Mouse (Mus musculus) heart, embryonic 11.5 days (tissue): ENCODE data around the gene Znhit2. TPM values are rescaled to one million over a fixed set of nuclear protein-coding genes. Genes with fewer than 3 reads are reported as not detected.

Experiments
- ATAC-seq: fragments of 200-750 bp; cut with Nextera tagmentation; replicated peaks from 2 replicates; pipeline ENCODE4 v1.8.0; 2017; ENCODE audit warnings: moderate library complexity; ENCODE audit not compliant: insufficient number of reproducible peaks, low FRiP score, low TSS enrichment
- H3K27ac ChIP-seq: fragments of 300-500 bp; sonication (generic); 2 replicates; pipeline ENCODE4 v1.5.1; 2014; ENCODE audit warnings: mild to moderate bottlenecking, low read depth, low read length
- H3K27me3 ChIP-seq: fragments of 300-500 bp; sonication (generic); 2 replicates; pipeline ENCODE4 v1.6.1; 2014; ENCODE audit warnings: mild to moderate bottlenecking, low read length, mixed read lengths; ENCODE audit not compliant: control insufficient read depth, insufficient read depth
- H3K36me3 ChIP-seq: fragments of 300-500 bp; sonication (generic); 2 replicates; pipeline ENCODE4 v1.6.1; 2014; ENCODE audit warnings: mild to moderate bottlenecking, low read length, moderate library complexity, mixed read lengths; ENCODE audit not compliant: control insufficient read depth, insufficient read depth
- H3K4me1 ChIP-seq: fragments of 300-500 bp; sonication (generic); 2 replicates; pipeline ENCODE4 v1.6.1; 2014; ENCODE audit warnings: low read length; ENCODE audit not compliant: control insufficient read depth, insufficient read depth
- H3K4me2 ChIP-seq: fragments of 300-500 bp; sonication (generic); 2 replicates; pipeline ENCODE4 v1.6.1; 2014; ENCODE audit warnings: mild to moderate bottlenecking, moderate library complexity
- H3K4me3 ChIP-seq: fragments of 300-500 bp; sonication (generic); 2 replicates; pipeline ENCODE4 v1.5.1; 2014; ENCODE audit warnings: low read depth, low read length
- H3K9ac ChIP-seq: fragments of 300-500 bp; sonication (generic); 2 replicates; pipeline ENCODE4 v1.6.1; 2014; ENCODE audit warnings: mild to moderate bottlenecking, low read depth, low read length, moderate library complexity
- H3K9me3 ChIP-seq: fragments of 300-500 bp; sonication (generic); replicated peaks from 2 replicates; pipeline ENCODE4 v1.6.1; 2016; ENCODE audit warnings: low read length; ENCODE audit not compliant: control insufficient read depth
- WGBS: fragments of 180-500 bp; shearing (Covaris S2); extraction: QIAGEN DNeasy Blood & Tissue Kit; methylation state at CpG from one replicate; pipeline ENCODE4 v1.1.7; 2014; ENCODE audit not compliant: insufficient replicate concordance; 5-methylcytosine and 5-hydroxymethylcytosine counted together
- microRNA-seq: library from miRNA; unstranded; fragments of <30 nt; microRNA quantifications from one replicate; pipeline ENCODE4, GENCODE M21; 2016; ENCODE audit warnings: borderline number of aligned reads
- polyA plus RNA-seq: library from polyadenylated mRNA; unstranded; fragments of >200 nt; fragmentation: Nextera tagmentation; extraction: Ambion mirVana; gene quantifications from 2 replicates; pipeline ENCODE4 v1.2.1, GENCODE M21; 2014

The Znhit2 gene
- polyA plus RNA-seq, 1 experiment from 2014 or later, result 27.1 TPM

DNA sequence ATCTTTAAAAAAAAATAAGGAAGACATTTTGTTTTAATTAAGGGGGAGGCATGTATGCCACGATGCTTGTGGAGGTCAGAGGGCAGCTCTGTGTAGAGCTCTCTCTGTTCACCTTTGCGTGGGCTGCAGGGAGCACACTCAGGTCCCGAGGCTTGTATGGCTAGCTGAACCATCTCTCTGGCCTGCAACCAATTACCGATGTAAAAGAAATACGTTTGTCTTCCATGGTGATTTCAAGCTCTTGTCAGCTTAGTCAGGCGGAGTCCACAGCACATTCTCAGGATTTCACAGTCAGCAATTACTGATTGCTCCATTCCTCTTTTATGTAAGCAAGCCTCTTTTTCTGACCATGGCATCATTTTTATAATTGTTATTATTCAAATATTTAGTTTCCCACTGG lies 40.2 kb downstream of the Znhit2 start:
- Histone ChIP-seq H3K27me3 (no peaks in the 10 kb centered on the region), H3K4me2 (no peak overlapping the region), H3K36me3 (no peaks in the 10 kb centered on the region), H3K27ac (no peak overlapping the region), H3K9ac (no peak overlapping the region), H3K4me3 (no peak overlapping the region), H3K4me1 (no peaks in the 10 kb centered on the region), H3K9me3 (no peaks in the 10 kb centered on the region)
- no peak for ATAC-seq
- 76% methylated on average over 6 of the region's 6 CpGs for WGBS

DNA sequence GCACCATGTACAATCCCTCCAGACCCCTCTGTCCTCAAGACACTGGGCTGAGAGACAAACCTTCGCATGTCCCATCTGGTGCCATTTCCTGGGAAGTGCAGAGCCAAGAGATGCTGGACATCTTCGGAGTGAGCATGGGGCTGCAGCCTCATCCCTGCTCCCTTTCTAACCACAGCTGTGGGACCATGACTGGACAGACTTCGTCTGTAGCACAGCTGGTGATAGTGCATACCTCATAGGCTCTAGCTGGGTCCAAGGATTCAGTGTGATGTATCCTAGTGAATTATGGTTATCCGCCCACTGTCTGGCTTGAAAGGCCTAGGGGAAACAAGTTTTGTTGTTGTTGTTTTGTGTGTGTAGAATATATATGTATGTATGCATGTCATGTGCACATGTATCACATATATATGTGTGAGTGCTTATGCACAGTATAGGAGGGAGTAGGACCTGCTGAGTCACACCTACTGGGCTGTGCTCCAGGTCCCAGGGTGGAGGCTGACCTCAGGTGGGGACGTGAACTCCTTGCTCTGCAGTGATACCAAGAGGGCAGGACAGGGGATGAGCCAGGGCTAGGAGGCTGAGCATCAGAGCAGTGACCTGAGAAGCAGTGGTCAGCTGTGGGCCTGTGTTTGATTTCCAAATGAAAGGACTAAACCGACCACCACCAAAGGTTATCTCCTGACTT lies 41.3 kb downstream of the Znhit2 start:
- 70% methylated on average over 6 of the region's 6 CpGs for WGBS
- no peaks in the 10 kb centered on the region for H3K4me1 ChIP-seq
- H3K4me2 ChIP-seq, result no peak overlapping the region
- H3K9me3 ChIP-seq, result no peaks in the 10 kb centered on the region
- H3K27ac ChIP-seq, result no peak overlapping the region
- H3K4me3 ChIP-seq, result no peak overlapping the region
- no peak overlapping the region for H3K9ac ChIP-seq
- no peak for ATAC-seq
- H3K27me3 ChIP-seq, result no peaks in the 10 kb centered on the region
- H3K36me3 ChIP-seq, result no peaks in the 10 kb centered on the region

DNA sequence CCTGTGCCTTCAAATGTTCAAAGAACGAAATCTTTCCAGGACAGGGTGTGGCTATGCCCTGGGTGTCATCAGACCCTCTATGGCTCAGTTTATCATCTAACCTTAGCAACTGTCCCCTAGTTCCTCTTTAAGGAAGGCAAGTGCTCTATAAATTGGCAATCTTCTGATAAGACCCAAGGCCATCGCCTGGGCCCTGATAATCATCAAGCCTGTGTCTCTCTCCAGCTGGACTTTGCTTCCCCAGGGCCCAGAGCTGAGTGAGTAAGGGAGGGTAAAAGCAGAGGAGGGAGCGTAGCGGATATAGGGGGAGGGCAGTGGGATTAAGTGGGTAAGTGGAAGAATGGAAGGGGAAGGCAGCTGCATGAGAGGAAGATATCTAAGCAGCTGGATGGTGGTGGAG lies 43.5 kb downstream of the Znhit2 start:
- H3K9ac ChIP-seq, result 0 out of 2 replicates have a peak overlapping the region, but pooled peaks have one; percentile 22
- 58% methylated on average over 4 of the region's 4 CpGs for WGBS
- H3K27ac ChIP-seq, result no peak overlapping the region
- H3K36me3 ChIP-seq, result no peaks in the 10 kb centered on the region
- no peak for ATAC-seq
- H3K4me1 ChIP-seq, result no peaks in the 10 kb centered on the region
- no peak overlapping the region for H3K4me2 ChIP-seq
- no peaks in the 10 kb centered on the region for H3K27me3 ChIP-seq
- no peaks in the 10 kb centered on the region for H3K9me3 ChIP-seq
- H3K4me3 ChIP-seq, result no peak overlapping the region

DNA sequence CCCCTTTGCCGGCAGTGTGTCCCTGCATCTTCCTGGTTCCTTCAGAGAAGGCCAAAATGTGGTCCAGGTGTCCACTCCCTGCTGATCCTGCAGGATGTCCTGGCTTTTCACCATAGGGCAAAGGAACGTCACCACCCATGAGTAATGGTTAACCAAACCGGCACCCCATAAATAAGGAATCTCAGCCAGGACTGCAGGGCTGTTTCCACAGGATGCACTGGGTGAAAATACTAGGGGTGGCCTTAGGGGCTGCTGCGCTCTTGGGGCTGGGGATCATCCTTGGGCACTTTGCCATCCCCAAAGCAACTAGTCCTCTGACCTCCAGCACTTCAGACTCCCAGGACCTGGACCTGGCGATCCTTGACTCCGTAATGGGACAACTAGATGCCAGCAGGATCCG lies 44.6 kb downstream of the Znhit2 start, which contains the start of gene Naaladl1:
TSS of gene Naaladl1 (plus strand) at position 197 of the 400 bp plus-strand sequence.
- no peaks in the 10 kb centered on the region for H3K27me3 ChIP-seq
- ATAC-seq, result no peak
- 0 out of 2 replicates have a peak within 1 kb of the TSS, but pooled peaks have one; percentile 22 for H3K9ac ChIP-seq
- H3K27ac ChIP-seq, result no peak within 1 kb of the TSS; the same call in 1 of the 2 replicates
- no peaks in the 10 kb centered on the region for H3K4me1 ChIP-seq
- no peak within 1 kb of the TSS; the same call in 1 of the 2 replicates for H3K4me2 ChIP-seq
- no peak within 1 kb of the TSS for H3K4me3 ChIP-seq
- WGBS, result 80% methylated on average over 7 of the region's 7 CpGs
- no peaks in the 10 kb centered on the region for H3K9me3 ChIP-seq
- H3K36me3 ChIP-seq, result no peaks in the 10 kb centered on the region

Small RNA genes lying within 50 kb of the gene (microRNA-seq; reads per million reads assigned to microRNA genes)
- gene Mir6988, result 1.8 reads per million, percentile 23 among the genes with 10 or more reads in this experiment

Other genes starting within 250 kb of the Znhit2 start
- 15.4 and 19.3 TPM in 2 replicates for gene Frmd8, start 185.9 kb upstream of the Znhit2 start, polyA plus RNA-seq
- 2.1 and 2.3 TPM in 2 replicates for gene Slc25a45, start 183.4 kb upstream of the Znhit2 start, polyA plus RNA-seq
- gene Tigd3, start 167.0 kb upstream of the Znhit2 start, polyA plus RNA-seq, result 1.5 and 2.6 TPM in 2 replicates
- 105 and 119 TPM in 2 replicates for gene Dpf2, start 148.2 kb upstream of the Znhit2 start, polyA plus RNA-seq
- gene Cdc42ep2, start 136.4 kb upstream of the Znhit2 start, polyA plus RNA-seq, result 6.3 and 7.6 TPM in 2 replicates
- 58.9 and 59.2 TPM in 2 replicates for gene Pola2, start 97.0 kb upstream of the Znhit2 start, polyA plus RNA-seq
- gene Slc22a20, start 75.0 kb upstream of the Znhit2 start, polyA plus RNA-seq, result not detected in 2 replicates
- 7.7 and 8.5 TPM in 2 replicates for gene Capn1, start 45.3 kb upstream of the Znhit2 start, polyA plus RNA-seq
- 19.5 and 22.1 TPM in 2 replicates for gene Syvn1, start 14.6 kb upstream of the Znhit2 start, polyA plus RNA-seq
- 70.7 and 75.3 TPM in 2 replicates for gene Mrpl49, start 3.4 kb upstream of the Znhit2 start, polyA plus RNA-seq
- gene Fau, start 3.3 kb upstream of the Znhit2 start, polyA plus RNA-seq, result 586 and 633 TPM in 2 replicates
- 10.1 and 11.9 TPM in 2 replicates for gene Tm7sf2, start 7.2 kb downstream of the Znhit2 start, polyA plus RNA-seq
- gene Vps51, start 16.0 kb downstream of the Znhit2 start, polyA plus RNA-seq, result 38.9 and 43.7 TPM in 2 replicates
- not detected in 2 replicates for gene Tmem262, start 18.8 kb downstream of the Znhit2 start, polyA plus RNA-seq
- gene Gm28374, start 21.1 kb downstream of the Znhit2 start, polyA plus RNA-seq, result 0.36 TPM in 1 of 2 replicates, not detected in the other
- gene Zfpl1, start 23.8 kb downstream of the Znhit2 start, polyA plus RNA-seq, result 51.2 and 56.2 TPM in 2 replicates
- 31.1 and 33.4 TPM in 2 replicates for gene Cdca5, start 23.8 kb downstream of the Znhit2 start, polyA plus RNA-seq
- gene AC131692.1, start 33.2 kb downstream of the Znhit2 start, polyA plus RNA-seq, result 0.48 and 1.0 TPM in 2 replicates
- gene Naaladl1, start 44.6 kb downstream of the Znhit2 start, polyA plus RNA-seq, result 0.23 and 0.40 TPM in 2 replicates
- 38.1 and 41.0 TPM in 2 replicates for gene Sac3d1, start 57.5 kb downstream of the Znhit2 start, polyA plus RNA-seq
- 22.6 and 25.5 TPM in 2 replicates for gene Snx15, start 67.1 kb downstream of the Znhit2 start, polyA plus RNA-seq
- gene Batf2, start 79.8 kb downstream of the Znhit2 start, polyA plus RNA-seq, result not detected in 2 replicates
- 61.8 and 73.8 TPM in 2 replicates for gene Arl2, start 80.4 kb downstream of the Znhit2 start, polyA plus RNA-seq
- gene Majin, start 123.2 kb downstream of the Znhit2 start, polyA plus RNA-seq, result not detected in 2 replicates
- gene Gpha2, start 165.2 kb downstream of the Znhit2 start, polyA plus RNA-seq, result 0.29 TPM in 1 of 2 replicates, not detected in the other
- gene Ppp2r5b, start 174.7 kb downstream of the Znhit2 start, polyA plus RNA-seq, result 22.2 and 27.7 TPM in 2 replicates
- 6.1 and 8.4 TPM in 2 replicates for gene Atg2a, start 180.5 kb downstream of the Znhit2 start, polyA plus RNA-seq
- 70.0 and 82.8 TPM in 2 replicates for gene Ehd1, start 215.5 kb downstream of the Znhit2 start, polyA plus RNA-seq
- gene Cdc42bpg, start 245.3 kb downstream of the Znhit2 start, polyA plus RNA-seq, result 0.44 and 0.74 TPM in 2 replicates